Mouse (Mus musculus) left cerebral cortex, adult 8-10 months (tissue): ENCODE results near the gene Ube4a. TPM values are rescaled to one million over a fixed set of nuclear protein-coding genes. Genes with fewer than 3 reads are reported as not detected.

Experiments used
- DNase-seq, 2 experiments: peaks; one replicate each; pipeline ENCODE4 v3.0.0; 2022; ENCODE audit warnings: low spot score in 2 of 2
- total RNA-seq, 4 experiments: library from RNA; stranded (reverse); gene quantifications; 2 replicates each; pipeline ENCODE4 v1.2.4; 2022

Ube4a gene
- total RNA-seq, 4 experiments from 2014 or later = 62.3 to 70.2 (median 68.5) TPM

GRCm38 (mm10) chr9:44903856-44904255 lies 61.5 kb downstream of the Ube4a start:
- no peak for DNase-seq

- no peak for DNase-seq
Observed at GRCm38 (mm10) chr9:44900402-44900801, 65.0 kb downstream of the Ube4a start.

DNA sequence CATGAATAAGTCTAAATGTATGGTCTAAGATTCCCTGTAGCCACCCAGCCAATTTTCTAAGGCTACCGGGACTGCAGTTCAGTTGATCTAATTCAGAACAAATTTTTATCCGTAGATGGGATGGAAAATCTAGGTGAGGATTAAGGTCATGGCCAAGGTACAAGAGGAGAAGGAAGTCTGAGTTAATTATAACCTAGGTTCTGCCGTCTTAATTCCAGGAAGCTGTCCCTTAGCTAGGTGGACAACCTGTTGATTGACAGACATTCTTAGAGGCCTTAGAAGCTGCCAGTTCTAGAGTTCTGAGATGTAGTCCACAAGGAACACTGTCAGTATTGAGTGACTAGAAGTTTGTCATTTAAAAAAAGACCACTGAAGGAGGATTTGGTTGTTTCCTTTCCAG lies 65.7 kb downstream of the Ube4a start:
- no peak for DNase-seq

- no peak for DNase-seq
Observed at GRCm38 (mm10) chr9:44897024-44897423, 68.4 kb downstream of the Ube4a start.

- DNase-seq = no peak
Observed at GRCm38 (mm10) chr9:44892664-44893063, 72.7 kb downstream of the Ube4a start.

DNA sequence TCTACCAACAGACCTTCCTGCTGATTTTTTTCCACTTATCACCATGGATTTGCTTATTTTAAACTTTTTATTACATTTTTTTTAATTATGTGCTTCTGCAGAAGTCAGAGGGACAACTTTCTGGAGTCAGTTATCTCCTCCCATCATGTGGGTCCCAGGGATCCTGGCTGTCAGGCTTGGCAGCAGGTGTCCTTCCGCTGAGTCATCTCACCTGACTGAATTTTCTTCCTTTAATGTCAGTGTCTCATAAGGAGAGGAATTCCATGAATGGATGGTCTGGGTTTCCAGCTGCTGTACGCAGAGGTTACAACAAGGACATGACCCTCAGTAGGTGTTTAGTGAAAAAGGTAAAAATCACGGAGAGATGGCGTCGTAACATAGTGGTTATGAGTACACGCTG lies 74.2 kb downstream of the Ube4a start:
- no peak for DNase-seq

GRCm38 (mm10) chr9:44890122-44890521 lies 75.3 kb downstream of the Ube4a start:
- no peak for DNase-seq

- DNase-seq = no peak
Observed at GRCm38 (mm10) chr9:44888114-44888624, 77.2 kb downstream of the Ube4a start.

- DNase-seq = peak; percentile 47 to 57
Observed at GRCm38 (mm10) chr9:44882981-44883569, 82.3 kb downstream of the Ube4a start.

DNA sequence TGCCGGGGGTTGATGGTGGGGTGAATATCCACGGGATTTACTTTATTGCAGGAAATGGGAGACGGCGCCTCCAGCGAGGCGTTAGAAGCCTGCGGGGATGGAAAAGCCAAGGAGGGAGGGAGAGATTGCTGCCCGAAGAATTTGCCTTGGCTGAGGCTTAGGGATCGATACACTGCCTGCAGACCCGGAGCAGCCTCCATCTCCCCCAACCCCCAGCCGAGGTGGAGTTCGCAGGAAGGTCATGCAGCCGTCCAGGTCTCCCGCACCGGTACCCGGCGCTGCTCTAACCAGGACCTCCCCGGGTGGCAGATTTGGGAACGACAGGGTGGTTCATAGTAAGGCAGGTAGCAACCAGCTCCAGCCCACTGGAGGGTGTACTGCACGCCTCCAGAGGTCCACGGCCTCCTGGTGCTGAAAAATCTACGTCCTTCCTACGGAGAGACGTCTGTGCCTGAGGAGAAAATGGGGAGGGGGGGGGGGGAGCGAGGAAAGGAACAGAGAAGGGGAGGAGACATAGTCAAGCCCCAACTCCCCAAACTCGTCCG lies 82.9 kb downstream of the Ube4a start:
- DNase-seq = peak in 1 of 2 experiments; percentile 40

GRCm38 (mm10) chr9:44881941-44882435 lies 83.4 kb downstream of the Ube4a start:
- DNase-seq = peak; percentile 57 to 75

- peak; percentile 96 to 99 for DNase-seq
Observed at GRCm38 (mm10) chr9:44881221-44881871, 84.1 kb downstream of the Ube4a start, which contains the start of gene Kmt2a. Gene Kmt2a (minus strand): TSS chr9:44881296.

GRCm38 (mm10) chr9:44880309-44881081 lies 84.9 kb downstream of the Ube4a start:
- DNase-seq = peak in 1 of 2 experiments; percentile 33

DNA sequence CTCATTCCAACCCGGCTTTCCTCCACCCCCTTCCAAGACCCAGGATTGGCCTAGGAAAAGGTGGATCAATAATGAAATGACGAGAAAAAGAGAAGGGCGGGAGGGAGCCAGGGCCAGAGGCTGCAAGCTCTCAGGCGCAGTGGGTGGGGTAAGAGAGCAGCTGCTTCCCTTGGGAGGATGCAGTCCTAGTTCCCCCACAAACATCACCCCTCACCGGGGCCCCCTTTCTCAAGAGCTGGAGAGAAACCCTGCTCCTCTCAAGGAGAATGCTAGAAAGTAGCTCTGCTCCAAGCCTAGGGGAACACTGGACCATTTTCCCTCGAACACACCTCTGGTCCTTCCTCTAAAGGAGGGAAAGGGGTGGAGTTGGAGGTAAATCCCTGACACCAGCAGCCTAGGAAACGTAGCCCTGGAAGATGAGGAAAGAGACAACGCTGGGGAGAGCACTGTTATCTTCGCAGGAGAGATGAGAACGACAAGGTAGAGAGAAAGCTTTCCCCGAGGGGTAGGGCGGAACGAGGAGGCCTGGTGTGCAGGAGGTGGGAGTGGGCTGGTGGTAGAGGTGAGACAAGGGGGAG lies 85.6 kb downstream of the Ube4a start:
- DNase-seq = no peak

GRCm38 (mm10) chr9:44878776-44879500 lies 86.5 kb downstream of the Ube4a start:
- no peak for DNase-seq

- DNase-seq = no peak
Observed at GRCm38 (mm10) chr9:44877686-44878085, 87.7 kb downstream of the Ube4a start.

GRCm38 (mm10) chr9:44875476-44875875 lies 89.9 kb downstream of the Ube4a start:
- DNase-seq = peak in 1 of 2 experiments; percentile 47

GRCm38 (mm10) chr9:44874198-44874597 lies 91.2 kb downstream of the Ube4a start:
- no peak for DNase-seq

- no peak for DNase-seq
Observed at GRCm38 (mm10) chr9:44873665-44874064, 91.7 kb downstream of the Ube4a start.
